Mouse (Mus musculus): ENCODE measurements at regions not wholly inside any gene's neighbourhood (a gene's known extent, or its start where the extent isn't known, plus 50 kb on each side); places are given as distances from the start of the nearest gene placed in this dataset.

DNA sequence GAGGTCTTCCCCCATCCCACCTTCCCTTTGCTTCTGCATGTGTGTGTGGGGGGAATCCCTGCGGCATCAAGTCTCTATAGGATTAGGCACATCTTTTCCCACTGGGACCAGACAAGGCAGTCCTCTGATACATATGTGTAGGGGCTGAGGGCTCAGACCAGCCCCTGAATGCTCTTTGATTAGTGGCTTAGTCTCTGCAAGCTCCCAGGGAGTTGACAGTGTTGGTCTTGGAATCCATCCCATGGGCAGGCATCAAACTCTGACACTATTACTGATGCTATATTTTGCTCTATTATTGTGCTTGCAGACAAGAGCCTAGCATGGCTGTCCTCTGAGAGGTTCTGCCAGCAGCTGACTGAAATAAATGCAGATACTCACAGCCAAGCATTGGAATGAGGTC lies 209.5 kb upstream of the Rag2 start:
- no peak overlapping the region for H3K4me3 ChIP-seq (ENCODE audit: insufficient read depth, low read length)
- TF ChIP-seq POLR2A (IDR thresholded peaks at IDR 0.05; ENCODE audit: extremely low read depth, insufficient read depth, low read length) (no peak), CTCF (IDR thresholded peaks at IDR 0.05; ENCODE audit: extremely low read depth, insufficient read depth, low read length) (no peak)
- no peaks in the 10 kb centered on the region for H3K4me1 ChIP-seq (ENCODE audit: control insufficient read depth, insufficient read depth, low read length)
- H3K27ac ChIP-seq (ENCODE audit: insufficient read depth, low read length) = no peak overlapping the region

DNA sequence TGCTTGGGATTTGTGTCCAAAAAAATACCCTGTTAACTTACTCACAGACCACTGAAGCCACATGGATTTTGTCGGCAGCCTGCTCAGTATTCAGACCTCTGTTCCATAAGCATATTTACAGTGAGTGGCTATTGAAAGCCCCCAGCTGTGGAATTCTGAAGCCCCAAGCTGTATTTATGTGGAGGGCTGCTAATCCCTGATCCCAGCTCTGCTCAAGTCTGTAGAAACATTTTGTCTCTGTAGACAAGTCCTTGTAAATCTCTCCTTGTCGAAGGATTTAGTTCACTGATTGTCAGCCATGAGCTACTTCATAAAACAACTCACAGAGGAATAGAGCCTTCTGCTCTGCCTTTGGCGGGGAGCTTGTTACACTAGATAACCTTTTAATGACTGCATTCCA lies 207.8 kb upstream of the Rag2 start:
- Histone ChIP-seq H3K4me3 (ENCODE audit: insufficient read depth, low read length) (no peak overlapping the region), H3K27ac (ENCODE audit: insufficient read depth, low read length) (no peak overlapping the region), H3K4me1 (ENCODE audit: control insufficient read depth, insufficient read depth, low read length) (no peaks in the 10 kb centered on the region)
- TF ChIP-seq POLR2A (IDR thresholded peaks at IDR 0.05; ENCODE audit: extremely low read depth, insufficient read depth, low read length) (no peak), CTCF (IDR thresholded peaks at IDR 0.05; ENCODE audit: extremely low read depth, insufficient read depth, low read length) (no peak)

DNA sequence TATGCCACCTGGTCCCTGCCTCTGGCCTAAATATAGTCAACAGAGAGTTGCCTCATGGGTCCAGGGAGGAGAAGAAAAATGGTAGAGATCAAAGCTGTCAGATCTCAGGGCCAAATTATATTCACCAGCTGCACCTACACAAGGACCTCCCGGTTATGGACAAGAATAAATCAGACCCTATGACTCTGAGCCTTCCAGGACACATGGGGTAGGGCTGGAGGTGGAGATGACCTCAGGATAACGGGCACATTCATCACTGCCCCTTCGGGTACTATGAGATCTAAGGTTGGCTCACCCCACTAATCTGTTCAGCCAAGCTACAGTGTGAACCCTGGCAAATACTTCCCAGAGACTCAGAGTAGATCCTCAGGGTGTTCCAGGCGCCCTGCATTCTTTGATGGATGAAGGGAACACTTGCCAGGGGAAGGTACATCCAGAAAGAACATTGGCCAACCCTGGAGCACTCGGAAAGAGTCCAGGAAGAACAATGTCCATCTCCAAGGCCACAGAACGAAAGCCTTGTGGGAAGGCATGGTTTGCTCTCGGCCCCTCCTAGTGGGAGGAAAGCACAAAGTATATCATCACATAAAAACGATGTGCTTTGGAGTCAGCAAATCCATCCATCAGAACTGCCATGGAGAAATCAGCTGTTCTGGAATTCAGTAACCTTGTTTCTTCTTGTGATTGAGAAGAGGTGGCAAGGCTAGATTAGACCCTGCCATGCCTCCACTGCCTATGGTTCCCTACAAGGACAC lies 191.2 kb upstream of the Rag2 start:
- no peak overlapping the region for H3K4me3 ChIP-seq (ENCODE audit: insufficient read depth, low read length)
- no peaks in the 10 kb centered on the region for H3K4me1 ChIP-seq (ENCODE audit: control insufficient read depth, insufficient read depth, low read length)
- TF ChIP-seq CTCF (IDR thresholded peaks at IDR 0.05; ENCODE audit: extremely low read depth, insufficient read depth, low read length) = no peak
- TF ChIP-seq POLR2A (IDR thresholded peaks at IDR 0.05; ENCODE audit: extremely low read depth, insufficient read depth, low read length) = no peak
- H3K27ac ChIP-seq (ENCODE audit: insufficient read depth, low read length) = no peak overlapping the region

DNA sequence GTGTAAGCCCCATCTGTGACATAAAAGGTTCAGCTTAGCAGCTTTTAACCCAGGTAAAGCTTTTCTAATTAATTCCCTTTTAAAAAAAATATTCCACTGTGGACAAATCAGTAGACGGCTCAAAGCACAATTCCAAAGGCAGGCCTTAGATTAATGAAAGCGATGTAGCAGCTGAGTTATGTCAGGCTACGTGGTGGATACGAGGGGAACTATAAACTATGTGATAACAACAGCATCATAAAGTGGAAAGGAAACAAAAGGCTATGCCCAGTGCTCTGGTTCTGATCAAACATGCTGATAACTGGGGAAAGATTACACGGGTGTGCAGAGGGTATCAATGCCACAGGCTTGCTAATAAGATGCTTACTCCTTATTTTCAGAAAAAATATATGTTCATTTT lies 184.3 kb upstream of the Rag2 start:
- Histone ChIP-seq H3K4me3 (ENCODE audit: insufficient read depth, low read length) (no peak overlapping the region), H3K27ac (ENCODE audit: insufficient read depth, low read length) (no peak overlapping the region), H3K4me1 (ENCODE audit: control insufficient read depth, insufficient read depth, low read length) (no peaks in the 10 kb centered on the region)
- no peak for TF ChIP-seq POLR2A (IDR thresholded peaks at IDR 0.05; ENCODE audit: extremely low read depth, insufficient read depth, low read length)
- TF ChIP-seq CTCF (IDR thresholded peaks at IDR 0.05; ENCODE audit: extremely low read depth, insufficient read depth, low read length) = no peak

DNA sequence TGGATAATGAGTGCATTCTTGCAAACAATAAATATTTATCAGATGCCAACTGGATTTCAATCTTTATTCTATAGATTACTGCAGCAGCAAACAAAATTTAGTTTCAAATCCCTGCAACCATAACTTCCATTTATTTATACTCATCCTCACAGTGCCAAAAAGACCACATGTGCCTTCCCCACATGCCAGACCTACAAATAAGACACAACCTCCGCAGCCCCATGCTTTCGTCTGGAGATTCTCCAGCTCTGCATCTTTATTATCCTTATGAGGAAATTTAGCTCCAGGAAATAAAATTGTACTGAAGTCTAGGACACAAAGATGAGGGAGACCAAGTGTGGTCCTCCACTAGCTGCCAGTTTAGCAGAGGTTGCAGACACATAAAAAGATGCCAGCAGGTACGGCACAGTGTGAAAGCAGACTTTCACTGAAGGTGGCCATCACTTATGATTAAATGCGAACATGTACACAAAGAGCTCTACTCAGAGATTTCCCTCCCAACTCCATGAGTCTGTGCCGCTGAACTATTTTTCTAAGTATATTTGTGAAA lies 183.4 kb upstream of the Rag2 start:
- H3K4me1 ChIP-seq (ENCODE audit: control insufficient read depth, insufficient read depth, low read length) = no peaks in the 10 kb centered on the region
- no peak overlapping the region for H3K27ac ChIP-seq (ENCODE audit: insufficient read depth, low read length)
- no peak overlapping the region for H3K4me3 ChIP-seq (ENCODE audit: insufficient read depth, low read length)
- TF ChIP-seq CTCF (IDR thresholded peaks at IDR 0.05; ENCODE audit: extremely low read depth, insufficient read depth, low read length) (no peak), POLR2A (IDR thresholded peaks at IDR 0.05; ENCODE audit: extremely low read depth, insufficient read depth, low read length) (no peak)

DNA sequence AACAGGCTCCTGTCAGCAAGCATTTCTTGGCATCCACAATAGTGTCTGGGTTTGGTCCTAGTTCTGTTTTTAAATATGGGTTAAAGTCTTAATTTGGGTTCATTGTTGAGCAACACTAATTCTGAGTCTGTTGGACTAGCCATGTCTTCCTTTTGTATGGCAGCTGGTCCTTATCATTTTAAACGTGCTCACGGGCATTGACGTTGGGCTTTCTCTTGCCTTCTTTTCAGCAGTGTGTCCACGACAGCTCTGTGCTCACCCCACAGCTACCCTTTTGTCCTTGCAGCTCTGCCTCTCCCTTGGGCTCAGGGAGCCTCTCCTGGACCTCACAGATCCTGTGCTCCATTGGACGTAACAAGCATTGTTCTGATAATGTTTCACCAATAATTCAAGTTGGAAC lies 168.9 kb upstream of the Rag2 start:
- no peak overlapping the region for H3K4me3 ChIP-seq (ENCODE audit: insufficient read depth, low read length)
- H3K27ac ChIP-seq (ENCODE audit: insufficient read depth, low read length) = no peak overlapping the region
- no peaks in the 10 kb centered on the region for H3K4me1 ChIP-seq (ENCODE audit: control insufficient read depth, insufficient read depth, low read length)
- no peak for TF ChIP-seq CTCF (IDR thresholded peaks at IDR 0.05; ENCODE audit: extremely low read depth, insufficient read depth, low read length)
- no peak for TF ChIP-seq POLR2A (IDR thresholded peaks at IDR 0.05; ENCODE audit: extremely low read depth, insufficient read depth, low read length)

DNA sequence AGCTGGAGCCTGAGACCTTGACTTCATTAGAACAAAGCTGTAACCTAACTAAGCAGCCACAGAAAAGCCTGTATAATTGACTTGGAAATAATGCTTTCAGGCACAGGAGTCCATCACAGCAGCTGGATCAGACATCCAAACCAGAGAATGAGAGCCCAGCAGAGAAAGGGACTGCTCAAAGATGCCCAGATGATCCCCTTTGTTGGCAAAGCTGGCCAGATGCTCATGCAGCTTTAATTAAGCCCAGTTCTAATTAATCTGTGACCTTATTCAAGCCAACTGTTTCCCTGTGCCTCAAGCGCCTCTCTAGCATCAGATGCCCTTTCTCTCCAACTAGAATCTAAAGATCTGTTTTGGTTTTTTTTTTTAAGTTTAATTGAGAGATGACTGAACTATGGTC lies 165.6 kb upstream of the Rag2 start:
- H3K4me3 ChIP-seq (ENCODE audit: insufficient read depth, low read length) = no peak overlapping the region

DNA sequence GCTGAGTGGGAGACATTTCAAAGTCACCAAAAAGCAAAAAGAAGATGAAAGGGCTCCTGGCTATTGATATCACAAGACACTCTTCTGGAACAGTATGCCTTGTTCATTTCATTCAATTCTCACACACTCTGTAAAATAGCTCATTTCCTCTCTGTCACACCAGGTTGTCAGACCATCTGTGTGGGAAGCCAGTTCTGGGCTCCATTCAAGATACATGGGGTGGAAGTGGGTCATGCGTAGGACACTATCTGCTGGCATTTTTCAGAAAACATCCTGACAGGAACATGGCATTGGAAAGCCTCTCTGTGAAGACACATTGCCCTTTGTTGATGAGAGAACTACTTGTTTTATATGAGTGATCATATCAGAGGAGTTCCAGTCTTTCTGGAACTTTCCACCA lies 162.1 kb upstream of the Rag2 start:
- Histone ChIP-seq H3K4me3 (ENCODE audit: insufficient read depth, low read length) (no peak overlapping the region), H3K4me1 (ENCODE audit: control insufficient read depth, insufficient read depth, low read length) (no peaks in the 10 kb centered on the region), H3K27ac (ENCODE audit: insufficient read depth, low read length) (no peak overlapping the region)
- no peak for TF ChIP-seq POLR2A (IDR thresholded peaks at IDR 0.05; ENCODE audit: extremely low read depth, insufficient read depth, low read length)
- no peak for TF ChIP-seq CTCF (IDR thresholded peaks at IDR 0.05; ENCODE audit: extremely low read depth, insufficient read depth, low read length)

More for the DNA sequence above, 165.6 kb upstream of the Rag2 start:
- no peaks in the 10 kb centered on the region for H3K4me1 ChIP-seq (ENCODE audit: control insufficient read depth, insufficient read depth, low read length)
- TF ChIP-seq POLR2A (IDR thresholded peaks at IDR 0.05; ENCODE audit: extremely low read depth, insufficient read depth, low read length) = no peak
- no peak for TF ChIP-seq CTCF (IDR thresholded peaks at IDR 0.05; ENCODE audit: extremely low read depth, insufficient read depth, low read length)
- no peak overlapping the region for H3K27ac ChIP-seq (ENCODE audit: insufficient read depth, low read length)

DNA sequence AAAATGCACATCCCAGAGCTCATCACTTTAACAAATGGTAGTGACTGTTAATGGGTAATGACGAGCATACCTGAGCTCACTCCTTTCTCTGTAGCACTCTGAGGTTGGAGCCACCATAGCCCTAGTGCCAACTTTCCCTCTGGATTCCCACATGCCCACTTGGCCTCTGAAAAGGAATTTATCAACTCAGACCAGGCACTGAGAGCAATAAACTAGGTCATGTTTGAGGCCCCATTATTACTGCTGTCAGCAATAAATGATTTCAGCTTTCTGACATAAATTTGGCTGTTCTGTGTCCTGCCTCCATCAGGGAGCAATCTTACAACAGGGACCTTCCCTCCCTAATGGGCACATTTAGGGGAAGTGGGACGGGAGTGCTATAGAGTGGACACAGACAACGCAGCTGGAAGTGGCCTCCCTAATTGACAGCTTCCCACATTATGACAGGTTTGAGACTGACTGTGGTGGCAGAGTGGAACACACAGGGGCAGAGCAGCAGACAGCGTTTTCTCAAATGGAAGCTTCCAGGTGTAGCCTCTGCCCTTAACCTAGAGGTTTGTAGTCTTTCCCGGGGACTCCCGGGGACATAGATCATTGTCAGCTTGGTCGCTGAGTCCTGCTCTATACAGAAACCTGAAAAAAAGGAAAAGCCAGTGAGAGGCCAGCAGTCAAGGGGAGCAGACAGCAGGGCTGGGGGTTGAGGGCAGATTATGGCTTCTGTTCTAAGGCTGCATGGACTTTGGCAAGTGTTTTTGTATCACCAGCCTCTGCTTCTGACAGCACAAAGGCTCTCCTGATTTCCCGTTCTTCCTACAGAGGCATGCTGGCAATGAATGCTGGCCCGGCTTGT lies 160.0 kb upstream of the Rag2 start:
- TF ChIP-seq CTCF (IDR thresholded peaks at IDR 0.05; ENCODE audit: extremely low read depth, insufficient read depth, low read length) = no peak
- no peak for TF ChIP-seq POLR2A (IDR thresholded peaks at IDR 0.05; ENCODE audit: extremely low read depth, insufficient read depth, low read length)

More for the DNA sequence above, 160.0 kb upstream of the Rag2 start:
- Histone ChIP-seq H3K4me3 (ENCODE audit: insufficient read depth, low read length) (no peak overlapping the region), H3K4me1 (ENCODE audit: control insufficient read depth, insufficient read depth, low read length) (no peaks in the 10 kb centered on the region), H3K27ac (ENCODE audit: insufficient read depth, low read length) (no peak overlapping the region)
